Mouse (Mus musculus): ENCODE measurements around the gene Prmt2. TPM values are rescaled to one million over a fixed set of nuclear protein-coding genes. Genes with fewer than 3 reads are reported as not detected.

The Prmt2 gene
- 113 TPM in 2 replicates for polyA plus RNA-seq (2014; fragmentation: Nextera tagmentation; extraction: Ambion mirVana)

- no peaks in the 10 kb centered on the region for H3K36me3 ChIP-seq (ENCODE audit: control insufficient read depth, insufficient read depth, low read length)
- peak within 1 kb of the TSS; percentile 78 for H3K4me2 ChIP-seq (replicated peaks; ENCODE audit: low read depth, low read length)
- H3K9ac ChIP-seq (ENCODE audit: low read depth, low read length), result peak within 1 kb of the TSS; percentile 70
- ATAC-seq (ENCODE audit: low FRiP score), result peak; percentile 99
- peak within 1 kb of the TSS; percentile 89 for H3K27ac ChIP-seq (ENCODE audit: low read depth, low read length)
- H3K27me3 ChIP-seq (ENCODE audit: control insufficient read depth, insufficient read depth, low read length), result no peaks in the 10 kb centered on the region
- H3K9me3 ChIP-seq (ENCODE audit: control insufficient read depth, low read length), result no peaks in the 10 kb centered on the region
- WGBS, result 1% methylated on average over 47 of the region's 47 CpGs
- H3K4me3 ChIP-seq (ENCODE audit: low read depth, low read length), result peak within 1 kb of the TSS; percentile 66
- no peaks in the 10 kb centered on the region for H3K4me1 ChIP-seq (replicated peaks; ENCODE audit: control insufficient read depth, insufficient read depth, low read length)
- DNase-seq (ENCODE audit: low spot score), result peak; percentile 98
These were observed at the start of gene Prmt2 for GRCm38 (mm10) chr10:76237341-76238225. TSS of gene Prmt2 (minus strand) at chr10:76237865.

GRCm38 (mm10) chr10:76278541-76279097, 41.0 kb upstream of the Prmt2 start:
- no peaks in the 10 kb centered on the region for H3K27me3 ChIP-seq (ENCODE audit: control insufficient read depth, insufficient read depth, low read length)
- WGBS, result 69% methylated on average over 5 of the region's 5 CpGs

GRCm38 (mm10) chr10:76275256-76275655, 37.6 kb upstream of the Prmt2 start:
- H3K4me1 ChIP-seq (replicated peaks; ENCODE audit: control insufficient read depth, insufficient read depth, low read length), result no peaks in the 10 kb centered on the region
- whole genome bisulfite sequencing, result 86% methylated on average over 10 of the region's 10 CpGs
- no peaks in the 10 kb centered on the region for H3K27me3 ChIP-seq (ENCODE audit: control insufficient read depth, insufficient read depth, low read length)
- 0 out of 2 replicates have a peak, but pooled peaks cover 4% of the 10 kb centered on the region for H3K36me3 ChIP-seq (ENCODE audit: control insufficient read depth, insufficient read depth, low read length)
- H3K9ac ChIP-seq (ENCODE audit: low read depth, low read length), result no peak overlapping the region
- no peaks in the 10 kb centered on the region for H3K9me3 ChIP-seq (ENCODE audit: control insufficient read depth, low read length)
- H3K4me3 ChIP-seq (ENCODE audit: low read depth, low read length), result no peak overlapping the region
- no peak overlapping the region for H3K4me2 ChIP-seq (replicated peaks; ENCODE audit: low read depth, low read length)
- ATAC-seq (ENCODE audit: low FRiP score), result no peak
- no peak overlapping the region for H3K27ac ChIP-seq (ENCODE audit: low read depth, low read length)
- no peak for DNase-seq (ENCODE audit: low spot score)

More at GRCm38 (mm10) chr10:76278541-76279097, 41.0 kb upstream of the Prmt2 start:
- Histone ChIP-seq H3K4me2 (replicated peaks; ENCODE audit: low read depth, low read length) (no peak overlapping the region), H3K9me3 (ENCODE audit: control insufficient read depth, low read length) (no peaks in the 10 kb centered on the region), H3K9ac (ENCODE audit: low read depth, low read length) (no peak overlapping the region), H3K4me3 (ENCODE audit: low read depth, low read length) (no peak overlapping the region), H3K4me1 (replicated peaks; ENCODE audit: control insufficient read depth, insufficient read depth, low read length) (no peaks in the 10 kb centered on the region), H3K36me3 (ENCODE audit: control insufficient read depth, insufficient read depth, low read length) (0 out of 2 replicates have a peak, but pooled peaks cover 3% of the 10 kb centered on the region), H3K27ac (ENCODE audit: low read depth, low read length) (no peak overlapping the region)
- no peak for DNase-seq (ENCODE audit: low spot score)
- no peak for ATAC-seq (ENCODE audit: low FRiP score)

- Histone ChIP-seq H3K36me3 (ENCODE audit: control insufficient read depth, insufficient read depth, low read length) (0 out of 2 replicates have a peak, but pooled peaks cover 4% of the 10 kb centered on the region), H3K27me3 (ENCODE audit: control insufficient read depth, insufficient read depth, low read length) (no peaks in the 10 kb centered on the region), H3K4me2 (replicated peaks; ENCODE audit: low read depth, low read length) (no peak overlapping the region), H3K4me1 (replicated peaks; ENCODE audit: control insufficient read depth, insufficient read depth, low read length) (no peaks in the 10 kb centered on the region), H3K4me3 (ENCODE audit: low read depth, low read length) (no peak overlapping the region), H3K27ac (ENCODE audit: low read depth, low read length) (no peak overlapping the region), H3K9ac (ENCODE audit: low read depth, low read length) (no peak overlapping the region), H3K9me3 (ENCODE audit: control insufficient read depth, low read length) (no peaks in the 10 kb centered on the region)
- WGBS, result 50% methylated on average over 8 of the region's 8 CpGs
- ATAC-seq (ENCODE audit: low FRiP score), result no peak
- peak; percentile 44 for DNase-seq (ENCODE audit: low spot score)
These were observed 33.6 kb upstream of the Prmt2 start for GRCm38 (mm10) chr10:76271238-76271637.

- Histone ChIP-seq H3K4me2 (replicated peaks; ENCODE audit: low read depth, low read length) (no peak overlapping the region), H3K4me1 (replicated peaks; ENCODE audit: control insufficient read depth, insufficient read depth, low read length) (no peaks in the 10 kb centered on the region), H3K9me3 (ENCODE audit: control insufficient read depth, low read length) (no peaks in the 10 kb centered on the region), H3K9ac (ENCODE audit: low read depth, low read length) (no peak overlapping the region), H3K36me3 (ENCODE audit: control insufficient read depth, insufficient read depth, low read length) (no peaks in the 10 kb centered on the region), H3K27ac (ENCODE audit: low read depth, low read length) (no peak overlapping the region), H3K4me3 (ENCODE audit: low read depth, low read length) (no peak overlapping the region), H3K27me3 (ENCODE audit: control insufficient read depth, insufficient read depth, low read length) (peaks cover 2% of the 10 kb centered on the region; the same call in 1 of the 2 replicates)
- DNase-seq (ENCODE audit: low spot score) (no peak), ATAC-seq (ENCODE audit: low FRiP score) (no peak)
- WGBS, result 64% methylated on average over 4 of the region's 4 CpGs
These were observed 24.8 kb upstream of the Prmt2 start for GRCm38 (mm10) chr10:76262431-76262830.

GRCm38 (mm10) chr10:76261447-76261846, 23.8 kb upstream of the Prmt2 start:
- no peak overlapping the region for H3K4me2 ChIP-seq (replicated peaks; ENCODE audit: low read depth, low read length)
- H3K4me3 ChIP-seq (ENCODE audit: low read depth, low read length), result no peak overlapping the region
- no peaks in the 10 kb centered on the region for H3K4me1 ChIP-seq (replicated peaks; ENCODE audit: control insufficient read depth, insufficient read depth, low read length)
- no peak for ATAC-seq (ENCODE audit: low FRiP score)
- no peaks in the 10 kb centered on the region for H3K9me3 ChIP-seq (ENCODE audit: control insufficient read depth, low read length)
- H3K9ac ChIP-seq (ENCODE audit: low read depth, low read length), result no peak overlapping the region
- H3K36me3 ChIP-seq (ENCODE audit: control insufficient read depth, insufficient read depth, low read length), result no peaks in the 10 kb centered on the region
- 78% methylated on average over 3 of the region's 3 CpGs for WGBS
- DNase-seq (ENCODE audit: low spot score), result no peak
- H3K27me3 ChIP-seq (ENCODE audit: control insufficient read depth, insufficient read depth, low read length), result peaks cover 2% of the 10 kb centered on the region; the same call in 1 of the 2 replicates
- H3K27ac ChIP-seq (ENCODE audit: low read depth, low read length), result no peak overlapping the region

GRCm38 (mm10) chr10:76260358-76261059, 22.8 kb upstream of the Prmt2 start:
- Histone ChIP-seq H3K4me3 (ENCODE audit: low read depth, low read length) (no peak overlapping the region), H3K27me3 (ENCODE audit: control insufficient read depth, insufficient read depth, low read length) (peaks cover 2% of the 10 kb centered on the region; the same call in 1 of the 2 replicates), H3K4me2 (replicated peaks; ENCODE audit: low read depth, low read length) (no peak overlapping the region), H3K36me3 (ENCODE audit: control insufficient read depth, insufficient read depth, low read length) (no peaks in the 10 kb centered on the region), H3K4me1 (replicated peaks; ENCODE audit: control insufficient read depth, insufficient read depth, low read length) (no peaks in the 10 kb centered on the region), H3K27ac (ENCODE audit: low read depth, low read length) (no peak overlapping the region), H3K9ac (ENCODE audit: low read depth, low read length) (no peak overlapping the region), H3K9me3 (ENCODE audit: control insufficient read depth, low read length) (no peaks in the 10 kb centered on the region)
- ATAC-seq (ENCODE audit: low FRiP score), result no peak
- peak; percentile 51 for DNase-seq (ENCODE audit: low spot score)
- WGBS, result 63% methylated on average over 11 of the region's 11 CpGs

GRCm38 (mm10) chr10:76259566-76260232, 22.0 kb upstream of the Prmt2 start:
- no peak for ATAC-seq (ENCODE audit: low FRiP score)
- peak; percentile 27 for DNase-seq (ENCODE audit: low spot score)
- H3K36me3 ChIP-seq (ENCODE audit: control insufficient read depth, insufficient read depth, low read length), result no peaks in the 10 kb centered on the region
- 71% methylated on average over 18 of the region's 18 CpGs for WGBS
- H3K27me3 ChIP-seq (ENCODE audit: control insufficient read depth, insufficient read depth, low read length), result peaks cover 2% of the 10 kb centered on the region; the same call in 1 of the 2 replicates
- H3K9ac ChIP-seq (ENCODE audit: low read depth, low read length), result no peak overlapping the region
- H3K4me2 ChIP-seq (replicated peaks; ENCODE audit: low read depth, low read length), result no peak overlapping the region
- no peaks in the 10 kb centered on the region for H3K9me3 ChIP-seq (ENCODE audit: control insufficient read depth, low read length)
- no peak overlapping the region for H3K4me3 ChIP-seq (ENCODE audit: low read depth, low read length)
- H3K27ac ChIP-seq (ENCODE audit: low read depth, low read length), result no peak overlapping the region
- no peaks in the 10 kb centered on the region for H3K4me1 ChIP-seq (replicated peaks; ENCODE audit: control insufficient read depth, insufficient read depth, low read length)

Measured in hindbrain, embryonic 11.5 days (tissue).